Mouse (Mus musculus) hindbrain, embryonic 15.5 days (tissue): ENCODE data around the gene Glis3. TPM values are rescaled to one million over a fixed set of nuclear protein-coding genes. Genes with fewer than 3 reads are reported as not detected.

ENCODE experiments used
- ATAC-seq: fragments of 200-750 bp; cut with Nextera tagmentation; 2 replicates; pipeline ENCODE4 v1.8.0; 2017; ENCODE audit warnings: low read depth, moderate number of reproducible peaks, moderate TSS enrichment; ENCODE audit not compliant: low FRiP score
- H3K27ac ChIP-seq: fragments of 300-500 bp; sonication (generic); replicated peaks from 2 replicates; pipeline ENCODE4 v1.5.1; 2015; ENCODE audit warnings: mild to moderate bottlenecking, inconsistent platforms
- H3K27me3 ChIP-seq: fragments of 300-500 bp; sonication (generic); 2 replicates; pipeline ENCODE4 v1.6.1; 2015; ENCODE audit warnings: control low read depth, inconsistent platforms
- H3K36me3 ChIP-seq: fragments of 300-500 bp; sonication (generic); 2 replicates; pipeline ENCODE4 v1.6.1; 2015; ENCODE audit warnings: control low read depth, inconsistent platforms
- H3K4me1 ChIP-seq: fragments of 300-500 bp; sonication (generic); replicated peaks from 2 replicates; pipeline ENCODE4 v1.6.1; 2015; ENCODE audit warnings: control low read depth, inconsistent platforms
- H3K4me2 ChIP-seq: fragments of 300-500 bp; sonication (generic); 2 replicates; pipeline ENCODE4 v1.6.1; 2015; ENCODE audit warnings: moderate library complexity, mild to moderate bottlenecking, inconsistent platforms
- H3K4me3 ChIP-seq: fragments of 300-500 bp; sonication (generic); 2 replicates; pipeline ENCODE4 v1.5.1; 2015; ENCODE audit warnings: mild to moderate bottlenecking, inconsistent platforms
- H3K9ac ChIP-seq: fragments of 300-500 bp; sonication (generic); 2 replicates; pipeline ENCODE4 v1.6.1; 2015; ENCODE audit warnings: inconsistent platforms
- H3K9me3 ChIP-seq: fragments of 300-500 bp; sonication (generic); 2 replicates; pipeline ENCODE4 v1.6.1; 2016; ENCODE audit warnings: control low read depth, inconsistent platforms
- WGBS: fragments of 180-500 bp; shearing (Covaris S2); methylation state at CpG from one replicate; pipeline ENCODE4 v1.1.7; 2015; 5-methylcytosine and 5-hydroxymethylcytosine counted together
- polyA plus RNA-seq: library from polyadenylated mRNA; unstranded; fragments of >200 nt; fragmentation: Nextera tagmentation; extraction: Ambion mirVana; gene quantifications from 2 replicates; pipeline ENCODE4 v1.2.1, GENCODE M21; 2015

The Glis3 gene
- polyA plus RNA-seq, 1 experiment from 2014 or later = 3.6 TPM

DNA sequence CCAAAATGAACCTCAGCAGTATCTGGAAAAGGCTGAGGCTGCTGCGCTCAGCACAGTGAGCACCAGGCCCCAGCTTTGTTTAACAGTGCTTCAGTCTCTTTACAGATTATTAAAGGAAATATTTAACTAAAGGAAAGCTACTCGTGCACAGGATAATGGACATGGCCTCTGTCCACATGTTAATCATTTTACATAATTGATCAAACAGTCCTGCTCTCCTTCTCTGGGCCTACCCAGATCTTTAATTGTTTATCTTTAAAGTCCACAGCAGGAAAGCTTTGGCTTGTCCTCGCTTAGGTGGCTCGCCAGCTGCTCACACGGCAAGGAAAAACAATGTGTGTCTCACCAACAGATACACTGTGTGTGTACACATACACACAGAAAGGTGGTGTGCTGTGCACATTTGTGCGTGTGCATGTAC lies 159.1 kb downstream of the Glis3 start:
- Histone ChIP-seq H3K4me3 (no peak overlapping the region), H3K36me3 (no peaks in the 10 kb centered on the region), H3K9ac (no peak overlapping the region), H3K27ac (no peak overlapping the region), H3K27me3 (no peaks in the 10 kb centered on the region), H3K9me3 (no peaks in the 10 kb centered on the region), H3K4me2 (no peak overlapping the region), H3K4me1 (no peaks in the 10 kb centered on the region)
- ATAC-seq = no peak
- 65% methylated on average over 6 of the region's 6 CpGs for WGBS

DNA sequence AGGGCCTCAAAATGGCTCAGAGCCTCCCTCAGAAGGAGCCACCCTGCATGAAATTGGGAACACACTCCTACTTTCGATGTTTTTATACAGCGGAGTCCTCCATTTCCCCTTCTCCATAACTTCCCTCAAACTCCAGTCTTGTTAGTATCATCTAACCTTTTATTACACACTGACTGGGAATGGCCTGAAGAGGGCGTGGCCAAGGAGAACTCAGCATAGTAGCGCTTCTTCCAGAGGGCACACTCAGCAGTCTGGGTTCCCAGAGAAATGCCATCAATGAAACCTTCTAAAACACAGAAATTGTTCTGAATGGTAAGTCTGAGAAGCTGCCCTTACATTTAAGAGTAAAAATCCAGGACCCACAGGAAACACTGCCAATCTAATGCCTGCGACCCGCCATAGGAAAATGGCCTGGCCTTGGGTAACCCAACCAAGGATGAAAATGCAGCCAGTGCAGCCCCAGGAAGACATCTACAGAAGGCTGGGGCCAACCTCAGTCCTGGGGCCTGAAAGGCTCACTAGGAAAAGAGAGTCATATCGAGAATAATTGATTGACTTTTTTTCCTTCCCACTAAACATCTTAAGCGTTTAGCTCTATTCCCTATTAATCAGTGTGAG lies 159.6 kb downstream of the Glis3 start:
- Histone ChIP-seq H3K27me3 (no peaks in the 10 kb centered on the region), H3K27ac (no peak overlapping the region), H3K4me1 (no peaks in the 10 kb centered on the region), H3K9me3 (no peaks in the 10 kb centered on the region), H3K4me2 (no peak overlapping the region), H3K36me3 (no peaks in the 10 kb centered on the region), H3K9ac (no peak overlapping the region), H3K4me3 (no peak overlapping the region)
- WGBS = 93% methylated on average over 8 of the region's 8 CpGs
- ATAC-seq = no peak

DNA sequence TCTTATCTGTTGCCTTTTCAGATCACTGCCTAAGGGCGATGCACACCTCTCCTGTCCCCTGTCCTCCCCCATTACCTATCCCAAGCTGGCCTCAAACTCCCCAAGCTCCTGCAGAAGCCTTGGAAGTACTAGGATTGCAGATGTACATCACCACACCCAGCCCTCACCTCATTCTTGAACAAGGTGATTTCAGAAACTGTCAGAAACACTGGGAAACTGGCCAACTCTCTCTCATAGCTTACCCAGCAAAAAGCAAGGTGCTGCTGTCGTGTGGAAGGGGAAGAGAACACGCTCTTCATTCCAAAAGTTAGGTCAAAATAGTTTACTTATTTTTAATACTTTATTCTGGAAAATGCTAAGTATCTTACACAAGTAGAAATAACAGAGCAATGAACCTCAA lies 160.6 kb downstream of the Glis3 start:
- no peaks in the 10 kb centered on the region for H3K4me1 ChIP-seq
- no peak overlapping the region for H3K9ac ChIP-seq
- H3K27me3 ChIP-seq = no peaks in the 10 kb centered on the region
- no peaks in the 10 kb centered on the region for H3K9me3 ChIP-seq
- H3K27ac ChIP-seq = no peak overlapping the region
- H3K36me3 ChIP-seq = no peaks in the 10 kb centered on the region
- no peak for ATAC-seq
- 90% methylated on average over 3 of the region's 3 CpGs for WGBS
- no peak overlapping the region for H3K4me2 ChIP-seq
- no peak overlapping the region for H3K4me3 ChIP-seq

DNA sequence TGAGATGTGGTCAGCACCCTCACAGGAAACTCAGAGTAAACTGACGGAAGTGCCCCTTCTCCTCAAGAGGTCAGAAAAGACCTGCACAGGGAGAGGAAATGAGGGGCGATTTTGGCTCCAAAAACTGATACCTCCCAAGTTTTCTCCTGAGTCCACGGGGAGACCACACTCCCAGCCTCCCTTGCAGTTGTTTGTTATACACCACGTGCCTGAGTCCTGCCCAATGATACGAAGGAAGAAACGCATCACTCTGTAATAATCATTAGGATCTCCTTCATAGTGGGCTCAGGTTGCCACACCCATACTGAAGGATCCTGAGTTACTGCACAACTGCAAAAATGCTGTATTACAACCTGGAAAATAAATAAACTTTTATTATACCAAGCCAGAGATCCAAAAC lies 161.0 kb downstream of the Glis3 start:
- H3K9me3 ChIP-seq = no peaks in the 10 kb centered on the region
- H3K27me3 ChIP-seq = no peaks in the 10 kb centered on the region
- no peak for ATAC-seq
- no peak overlapping the region for H3K4me3 ChIP-seq
- H3K4me2 ChIP-seq = no peak overlapping the region
- H3K36me3 ChIP-seq = no peaks in the 10 kb centered on the region
- no peak overlapping the region for H3K27ac ChIP-seq
- no peak overlapping the region for H3K9ac ChIP-seq
- H3K4me1 ChIP-seq = no peaks in the 10 kb centered on the region
- 87% methylated on average over 6 of the region's 6 CpGs for WGBS

DNA sequence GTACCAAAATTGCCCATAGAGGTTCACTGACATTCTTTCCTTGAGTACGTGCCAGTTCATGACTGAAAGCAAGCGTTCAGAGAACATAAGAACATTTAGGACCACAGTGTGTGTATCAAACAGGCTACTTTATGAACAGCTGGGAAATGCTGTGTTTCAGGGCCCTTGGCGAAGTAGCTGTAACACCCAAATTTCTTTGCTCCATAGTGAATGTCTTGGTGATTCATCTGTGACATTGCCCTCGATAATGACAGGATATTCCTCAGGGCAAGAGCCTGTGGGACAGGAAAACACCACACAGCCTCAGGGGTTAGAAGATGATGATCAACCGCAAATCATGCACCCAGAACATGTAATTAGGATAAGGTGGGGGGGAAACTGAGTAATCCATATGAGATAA lies 161.6 kb downstream of the Glis3 start:
- no peaks in the 10 kb centered on the region for H3K36me3 ChIP-seq
- no peaks in the 10 kb centered on the region for H3K27me3 ChIP-seq
- H3K9me3 ChIP-seq = no peaks in the 10 kb centered on the region
- no peak overlapping the region for H3K4me3 ChIP-seq
- H3K4me1 ChIP-seq = no peaks in the 10 kb centered on the region
- H3K4me2 ChIP-seq = no peak overlapping the region
- no peak overlapping the region for H3K27ac ChIP-seq
- 78% methylated on average over 5 of the region's 5 CpGs for WGBS
- no peak for ATAC-seq
- H3K9ac ChIP-seq = no peak overlapping the region

DNA sequence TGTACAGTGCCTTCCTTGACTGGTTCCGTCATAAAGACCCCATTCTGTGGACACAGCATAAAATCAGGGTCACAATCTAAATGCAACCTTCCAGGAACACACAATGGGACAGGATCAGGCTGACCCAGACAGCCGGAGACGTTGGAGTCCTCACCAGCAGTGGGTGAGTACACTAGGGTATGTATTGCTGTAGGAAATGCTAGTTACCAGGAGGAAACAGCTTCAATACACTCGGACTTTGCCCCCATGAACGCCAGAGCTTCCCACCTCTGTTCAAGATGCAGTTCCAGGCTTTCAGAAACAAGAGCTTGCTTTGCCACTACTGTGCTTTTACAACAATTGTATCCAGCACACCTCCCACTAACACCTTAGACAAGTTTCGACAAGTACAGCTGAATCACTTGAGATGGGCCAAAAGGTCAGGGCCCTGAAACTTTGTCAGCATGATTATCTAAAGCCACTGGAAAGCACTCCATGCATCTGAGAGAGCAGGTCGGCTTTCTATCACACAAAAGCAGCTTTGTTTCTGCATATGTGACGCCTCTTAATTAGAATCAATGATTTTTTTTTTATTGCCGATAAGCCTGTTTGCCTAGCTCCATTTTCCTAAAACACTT lies 162.3 kb downstream of the Glis3 start:
- ATAC-seq = no peak
- no peak overlapping the region for H3K9ac ChIP-seq
- H3K27me3 ChIP-seq = no peaks in the 10 kb centered on the region
- H3K27ac ChIP-seq = no peak overlapping the region
- no peak overlapping the region for H3K4me2 ChIP-seq
- H3K4me1 ChIP-seq = no peaks in the 10 kb centered on the region
- H3K4me3 ChIP-seq = no peak overlapping the region
- H3K9me3 ChIP-seq = no peaks in the 10 kb centered on the region
- WGBS = 51% methylated on average over 9 of the region's 9 CpGs
- H3K36me3 ChIP-seq = no peaks in the 10 kb centered on the region

DNA sequence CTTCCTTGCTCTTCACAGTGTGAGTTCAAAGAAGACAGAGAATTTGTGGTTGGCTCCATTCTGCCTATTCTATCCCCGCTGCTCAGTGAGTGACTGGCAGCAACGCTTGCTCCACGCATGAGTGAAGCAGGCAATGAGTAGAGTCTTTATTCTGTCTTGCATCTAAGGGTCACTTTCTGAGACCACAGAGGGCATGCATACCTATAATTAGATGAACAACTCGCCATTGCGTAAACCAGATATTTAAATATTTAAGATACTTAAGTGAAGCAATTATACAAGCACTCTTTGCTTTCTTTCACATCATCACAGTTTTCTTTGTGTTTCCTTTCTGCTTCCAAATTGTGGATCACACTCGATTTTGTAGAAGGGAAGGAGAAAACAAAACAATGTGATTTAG lies 163.4 kb downstream of the Glis3 start:
- Histone ChIP-seq H3K27me3 (no peaks in the 10 kb centered on the region), H3K9ac (no peak overlapping the region), H3K9me3 (no peaks in the 10 kb centered on the region), H3K36me3 (no peaks in the 10 kb centered on the region), H3K4me1 (no peaks in the 10 kb centered on the region), H3K4me2 (no peak overlapping the region), H3K4me3 (no peak overlapping the region), H3K27ac (no peak overlapping the region)
- no peak for ATAC-seq
- 55% methylated on average over 6 of the region's 6 CpGs for WGBS

DNA sequence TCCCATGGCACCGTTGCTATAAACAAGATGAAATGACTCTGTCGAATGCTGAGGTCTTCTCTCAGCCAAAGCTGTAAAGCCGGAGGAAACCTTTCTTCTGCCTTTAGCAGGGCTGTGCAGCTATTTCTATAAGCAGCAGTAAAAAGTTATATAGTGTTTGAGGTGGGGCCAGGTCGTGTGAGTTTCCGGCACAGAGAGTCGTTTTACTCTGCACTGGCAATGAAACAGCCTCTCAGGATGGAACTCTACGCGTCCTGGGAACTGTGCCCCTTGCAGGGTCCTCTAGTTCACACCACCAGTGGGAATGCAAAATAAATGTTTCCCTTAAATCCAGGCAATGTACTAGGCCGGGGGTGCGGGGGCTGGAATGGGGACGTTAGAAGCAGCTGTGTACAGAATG lies 167.4 kb downstream of the Glis3 start:
- Histone ChIP-seq H3K4me3 (no peak overlapping the region), H3K27ac (no peak overlapping the region), H3K4me2 (no peak overlapping the region), H3K9ac (no peak overlapping the region), H3K4me1 (no peaks in the 10 kb centered on the region), H3K9me3 (no peaks in the 10 kb centered on the region), H3K27me3 (no peaks in the 10 kb centered on the region), H3K36me3 (no peaks in the 10 kb centered on the region)
- ATAC-seq = no peak
- 80% methylated on average over 11 of the region's 11 CpGs for WGBS

DNA sequence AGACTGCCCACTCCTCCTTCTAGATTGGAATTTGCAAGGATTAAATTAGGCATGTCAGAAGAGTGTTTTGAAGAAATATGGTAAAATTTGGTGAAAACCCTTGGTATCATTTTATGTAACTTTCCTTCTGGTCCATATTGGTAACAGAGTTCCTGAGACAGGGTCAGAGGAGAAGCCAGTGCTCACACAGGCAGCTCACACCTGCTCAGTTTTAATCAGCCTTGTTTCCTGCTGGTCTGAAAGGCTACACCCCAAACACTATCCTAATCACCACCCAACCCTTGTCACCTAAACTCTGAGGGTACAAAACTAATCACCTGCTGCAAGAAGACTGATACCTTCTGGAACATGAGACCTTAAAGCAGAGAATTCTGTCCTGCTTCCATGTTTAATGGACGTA lies 168.0 kb downstream of the Glis3 start:
- 97% methylated on average over 1 of the region's 1 CpGs for WGBS
- Histone ChIP-seq H3K27ac (no peak overlapping the region), H3K27me3 (no peaks in the 10 kb centered on the region), H3K36me3 (no peaks in the 10 kb centered on the region), H3K9ac (no peak overlapping the region), H3K4me2 (no peak overlapping the region), H3K4me1 (no peaks in the 10 kb centered on the region), H3K9me3 (no peaks in the 10 kb centered on the region), H3K4me3 (no peak overlapping the region)
- ATAC-seq = no peak

DNA sequence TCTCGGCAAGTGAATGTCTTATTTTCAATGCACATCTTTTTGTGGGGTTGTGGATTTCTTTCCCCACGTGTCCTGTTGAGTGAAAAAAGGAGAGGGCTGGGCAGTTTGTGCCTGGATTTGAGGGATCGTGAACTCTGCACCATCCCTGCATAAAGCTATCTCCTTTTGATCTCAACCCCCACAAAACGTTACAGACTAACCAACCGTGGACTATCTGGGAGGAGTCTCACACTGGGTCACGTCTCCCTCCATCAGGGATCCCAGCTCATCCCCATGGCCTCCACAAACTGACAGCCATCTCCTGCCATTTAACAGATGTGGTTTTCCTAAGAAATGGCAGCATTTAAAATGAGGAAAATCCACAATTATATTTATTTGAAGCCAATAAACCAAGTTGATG lies 174.5 kb downstream of the Glis3 start:
- WGBS = 48% methylated on average over 6 of the region's 6 CpGs
- H3K27me3 ChIP-seq = no peaks in the 10 kb centered on the region
- no peak for ATAC-seq
- no peak overlapping the region for H3K27ac ChIP-seq
- no peaks in the 10 kb centered on the region for H3K9me3 ChIP-seq
- no peaks in the 10 kb centered on the region for H3K4me1 ChIP-seq
- H3K9ac ChIP-seq = no peak overlapping the region
- no peak overlapping the region for H3K4me2 ChIP-seq
- H3K36me3 ChIP-seq = no peaks in the 10 kb centered on the region
- H3K4me3 ChIP-seq = no peak overlapping the region

DNA sequence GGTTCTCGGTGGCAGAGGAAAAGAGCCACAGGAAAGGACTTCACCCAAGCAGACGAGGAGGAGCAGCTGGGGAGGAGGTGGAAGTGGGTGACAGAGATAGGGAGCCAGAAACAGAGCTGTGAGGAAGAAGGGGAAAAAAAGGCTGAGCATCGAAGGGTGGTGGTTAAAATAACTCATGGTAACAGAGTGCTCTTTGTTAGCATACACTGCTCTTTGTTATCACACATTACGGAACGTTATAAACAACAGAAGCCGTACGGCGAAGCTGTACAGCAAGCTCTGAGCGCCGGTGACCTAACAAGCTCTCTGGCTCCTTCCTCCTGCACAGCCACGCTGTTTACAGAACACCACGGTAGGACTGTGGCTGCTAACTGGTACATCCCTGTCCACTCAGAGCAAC lies 176.9 kb downstream of the Glis3 start:
- H3K9me3 ChIP-seq = no peaks in the 10 kb centered on the region
- no peak overlapping the region for H3K4me2 ChIP-seq
- no peak overlapping the region for H3K9ac ChIP-seq
- 69% methylated on average over 12 of the region's 12 CpGs for WGBS
- H3K27me3 ChIP-seq = no peaks in the 10 kb centered on the region
- no peaks in the 10 kb centered on the region for H3K4me1 ChIP-seq
- H3K36me3 ChIP-seq = no peaks in the 10 kb centered on the region
- no peak overlapping the region for H3K27ac ChIP-seq
- ATAC-seq = no peak
- H3K4me3 ChIP-seq = no peak overlapping the region

DNA sequence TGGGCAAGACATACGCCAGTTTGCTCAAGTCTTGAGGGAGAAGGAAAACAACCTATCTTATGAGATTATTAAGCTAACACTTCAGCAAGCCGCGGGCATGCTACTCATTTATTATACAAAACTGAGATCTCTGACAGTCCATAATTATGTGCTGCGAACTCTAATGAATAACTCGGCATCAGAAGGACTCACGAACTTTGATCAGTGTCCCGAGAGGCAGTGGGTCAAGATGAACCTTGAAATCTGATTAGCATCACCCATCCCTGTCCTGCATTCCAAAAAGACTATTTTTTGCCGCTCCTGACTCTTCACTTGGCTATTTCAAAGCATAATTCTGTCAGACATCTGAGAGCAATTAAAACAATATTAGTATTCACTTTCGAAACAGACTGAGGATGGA lies 178.9 kb downstream of the Glis3 start:
- H3K4me3 ChIP-seq = no peak overlapping the region
- H3K4me1 ChIP-seq = no peaks in the 10 kb centered on the region
- H3K9me3 ChIP-seq = no peaks in the 10 kb centered on the region
- H3K27ac ChIP-seq = no peak overlapping the region
- no peaks in the 10 kb centered on the region for H3K36me3 ChIP-seq
- ATAC-seq = no peak
- no peak overlapping the region for H3K9ac ChIP-seq
- H3K27me3 ChIP-seq = no peaks in the 10 kb centered on the region
- WGBS = 59% methylated on average over 9 of the region's 9 CpGs
- H3K4me2 ChIP-seq = no peak overlapping the region

DNA sequence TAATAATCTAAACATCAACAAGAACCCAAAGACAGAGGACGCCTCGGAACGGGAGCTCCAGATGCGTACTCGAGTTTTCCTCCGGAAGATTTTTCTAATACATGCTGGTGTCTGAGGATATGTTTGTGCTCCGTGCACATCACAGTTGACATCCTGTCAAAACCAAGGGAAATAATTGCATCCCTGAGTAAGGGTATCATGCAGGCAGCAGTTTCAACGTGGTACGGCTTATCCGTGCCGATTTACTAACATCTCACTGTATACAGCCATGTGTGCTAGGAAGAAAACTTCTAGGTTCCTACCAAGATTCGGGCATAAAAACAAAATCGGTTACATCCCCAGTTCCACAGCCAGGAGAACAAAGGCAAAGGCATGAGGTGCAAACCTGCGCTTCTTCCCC lies 179.4 kb downstream of the Glis3 start:
- 89% methylated on average over 14 of the region's 14 CpGs for WGBS
- Histone ChIP-seq H3K27me3 (no peaks in the 10 kb centered on the region), H3K27ac (no peak overlapping the region), H3K4me1 (no peaks in the 10 kb centered on the region), H3K9ac (no peak overlapping the region), H3K36me3 (no peaks in the 10 kb centered on the region), H3K9me3 (no peaks in the 10 kb centered on the region), H3K4me3 (no peak overlapping the region), H3K4me2 (no peak overlapping the region)
- no peak for ATAC-seq
